Mouse (Mus musculus): ENCODE data around the gene Parp16.

DNA sequence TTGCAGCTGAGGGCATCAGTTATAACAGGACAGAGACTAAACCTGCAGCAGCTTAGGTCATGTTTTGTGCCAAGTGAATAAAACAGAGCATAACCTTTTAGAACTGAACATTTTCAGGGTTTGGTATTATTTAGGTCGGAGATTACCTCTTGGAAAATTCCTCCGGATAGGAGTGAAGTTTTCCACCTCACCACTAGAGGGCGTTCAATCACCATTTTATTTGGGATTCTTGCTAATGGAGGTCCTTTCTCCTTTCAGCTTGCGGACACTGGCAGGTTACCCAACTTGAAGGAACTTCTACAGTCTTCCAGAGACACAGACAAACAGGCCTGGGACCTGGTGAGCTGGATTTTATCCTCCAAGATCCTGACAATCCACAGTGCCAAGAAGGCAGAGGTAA lies 30.6 kb downstream of the Parp16 start:
- TF ChIP-seq CTCF (IDR thresholded peaks at IDR 0.05; ENCODE audit: control insufficient read depth, insufficient read depth, low read length) (no peak), POLR2A (IDR thresholded peaks at IDR 0.05; ENCODE audit: borderline replicate concordance, control insufficient read depth, low read depth, low read length) (no peak)

All from bone marrow, adult 2 months (tissue).